Mouse (Mus musculus) G1E (cell line): ENCODE data around the gene D930020B18Rik. TPM values are rescaled to one million over a fixed set of nuclear protein-coding genes. Genes with fewer than 3 reads are reported as not detected.

Source experiments
- ATAC-seq: 2 replicates; pipeline ENCODE4 v1.8.0; 2016; ENCODE audit warnings: mild to moderate bottlenecking; ENCODE audit not compliant: insufficient number of reproducible peaks, poor library complexity, low FRiP score, severe bottlenecking; ENCODE audit errors: extremely low read depth
- DNase-seq: peaks from one replicate; pipeline ENCODE4 v3.0.0; 2012; ENCODE audit warnings: low spot score
- H3K27me3 ChIP-seq: 2 replicates; pipeline ENCODE4 v1.6.1; 2012; ENCODE audit warnings: mild to moderate bottlenecking, low read length, inconsistent platforms; ENCODE audit not compliant: insufficient read depth
- H3K36me3 ChIP-seq: replicated peaks from 2 replicates; pipeline ENCODE3; 2012; ENCODE audit warnings: mild to moderate bottlenecking, inconsistent platforms
- H3K4me1 ChIP-seq: 2 replicates; pipeline ENCODE4 v1.6.1; 2012; ENCODE audit warnings: low read depth, low read length, inconsistent platforms, mixed read lengths; ENCODE audit not compliant: insufficient read depth
- H3K4me3 ChIP-seq: 2 replicates; pipeline ENCODE4 v1.5.1; 2012; ENCODE audit warnings: low read depth, mild to moderate bottlenecking, inconsistent platforms, low read length, moderate library complexity, mixed read lengths
- H3K9me3 ChIP-seq: replicated peaks from 2 replicates; pipeline ENCODE4 v1.6.1; 2012; ENCODE audit warnings: inconsistent platforms
- CTCF ChIP-seq: IDR thresholded peaks from 2 replicates; pipeline ENCODE4 v1.5.1; 2012; ENCODE audit warnings: low read depth, low read length, inconsistent platforms, mixed read lengths
- GATA1 ChIP-seq: IDR thresholded peaks from 2 replicates; pipeline ENCODE4 v1.6.1; 2012; ENCODE audit warnings: borderline replicate concordance, low read length, inconsistent platforms, mixed read lengths
- GATA2 ChIP-seq: IDR thresholded peaks from 2 replicates; pipeline ENCODE4 v1.6.1; 2012; ENCODE audit warnings: low read depth, low read length, inconsistent platforms, borderline replicate concordance
- POLR2AphosphoS5 ChIP-seq: IDR thresholded peaks from 2 replicates; pipeline ENCODE4 v1.6.1; 2012; ENCODE audit warnings: low read depth, low read length, inconsistent platforms; ENCODE audit not compliant: insufficient replicate concordance
- TAL1 ChIP-seq: conservative IDR thresholded peaks from 2 replicates; pipeline ENCODE4 v1.6.1; 2012; ENCODE audit warnings: low read depth, low read length, inconsistent platforms, mixed read lengths
- polyA plus RNA-seq: library from polyadenylated mRNA; stranded (reverse); fragments of >175 nt; gene quantifications from 2 replicates; pipeline ENCODE4 v1.2.3, GENCODE M21; 2012
- total RNA-seq, 2 experiments: library from RNA; stranded (forward) in 1 of 2; stranded (reverse) in 1 of 2; fragments of 200-1000 nt in 1 of 2; fragments of >200 nt in 1 of 2; fragmentation: Nextera tagmentation in 1 of 2; gene quantifications; 2 replicates each; pipeline ENCODE4 v1.2.3; 2014 to 2017

D930020B18Rik gene
- total RNA-seq (2014; fragmentation: Nextera tagmentation) (not detected in 2 replicates), total RNA-seq (2017) (0.05 TPM in 1 of 2 replicates, not detected in the other), polyA plus RNA-seq (not detected in 2 replicates)

- no peak for DNase-seq
- no peak for ATAC-seq
- no peak for TF ChIP-seq GATA2
- no peak for TF ChIP-seq TAL1
- no peak for TF ChIP-seq GATA1
- no peak for TF ChIP-seq POLR2AphosphoS5
- no peak for TF ChIP-seq CTCF
- Histone ChIP-seq H3K4me1 (no peaks in the 10 kb centered on the region), H3K4me3 (no peak within 1 kb of the TSS), H3K9me3 (0 out of 2 replicates have a peak, but pooled peaks cover 2% of the 10 kb centered on the region), H3K27me3 (peaks cover 6% of the 10 kb centered on the region; the same call in 1 of the 2 replicates), H3K36me3 (no peaks in the 10 kb centered on the region)
These were observed at the start of gene D930020B18Rik for GRCm38 (mm10) chr10:121641272-121642053. Gene D930020B18Rik (plus strand): TSS chr10:121641588.

GRCm38 (mm10) chr10:121596580-121596979, 44.8 kb upstream of the D930020B18Rik start:
- TF ChIP-seq TAL1 (no peak), POLR2AphosphoS5 (no peak), CTCF (no peak)
- DNase-seq (no peak), ATAC-seq (no peak)
- peaks cover 95% of the 10 kb centered on the region for H3K36me3 ChIP-seq
- H3K27me3 ChIP-seq = no peaks in the 10 kb centered on the region
- H3K4me3 ChIP-seq = no peak overlapping the region
- no peaks in the 10 kb centered on the region for H3K9me3 ChIP-seq
- peaks cover 4% of the 10 kb centered on the region for H3K4me1 ChIP-seq

- Histone ChIP-seq H3K27me3 (no peaks in the 10 kb centered on the region), H3K4me3 (no peak overlapping the region), H3K4me1 (peaks cover 8% of the 10 kb centered on the region), H3K9me3 (peaks cover 6% of the 10 kb centered on the region), H3K36me3 (peaks cover 100% of the 10 kb centered on the region)
- ATAC-seq (no peak), DNase-seq (no peak)
- TF ChIP-seq TAL1 = no peak
- no peak for TF ChIP-seq GATA1
- no peak for TF ChIP-seq CTCF
- TF ChIP-seq GATA2 = no peak
- no peak for TF ChIP-seq POLR2AphosphoS5
These were observed 40.1 kb upstream of the D930020B18Rik start for GRCm38 (mm10) chr10:121601272-121601671.

GRCm38 (mm10) chr10:121603556-121603955, 37.8 kb upstream of the D930020B18Rik start:
- peaks cover 6% of the 10 kb centered on the region for H3K9me3 ChIP-seq
- H3K4me3 ChIP-seq = no peak overlapping the region
- DNase-seq = no peak
- no peaks in the 10 kb centered on the region for H3K27me3 ChIP-seq
- no peak for TF ChIP-seq GATA2
- no peak for TF ChIP-seq CTCF
- H3K4me1 ChIP-seq = peaks cover 7% of the 10 kb centered on the region
- ATAC-seq = no peak
- peaks cover 100% of the 10 kb centered on the region for H3K36me3 ChIP-seq

GRCm38 (mm10) chr10:121604632-121605344, 36.6 kb upstream of the D930020B18Rik start:
- H3K4me3 ChIP-seq = no peak overlapping the region
- no peak for DNase-seq
- H3K9me3 ChIP-seq = peaks cover 6% of the 10 kb centered on the region
- TF ChIP-seq CTCF (no peak), GATA1 (no peak), GATA2 (no peak), POLR2AphosphoS5 (no peak), TAL1 (no peak)
- ATAC-seq = peak; percentile 46; the same call in 1 of the 2 replicates
- peaks cover 7% of the 10 kb centered on the region for H3K4me1 ChIP-seq
- H3K36me3 ChIP-seq = peaks cover 98% of the 10 kb centered on the region
- H3K27me3 ChIP-seq = no peaks in the 10 kb centered on the region

GRCm38 (mm10) chr10:121608177-121608576, 33.2 kb upstream of the D930020B18Rik start:
- H3K27me3 ChIP-seq = no peaks in the 10 kb centered on the region
- H3K4me1 ChIP-seq = peaks cover 7% of the 10 kb centered on the region
- ATAC-seq (no peak), DNase-seq (no peak)
- H3K9me3 ChIP-seq = peaks cover 6% of the 10 kb centered on the region
- H3K36me3 ChIP-seq = peaks cover 96% of the 10 kb centered on the region
- no peak overlapping the region for H3K4me3 ChIP-seq
- no peak for TF ChIP-seq CTCF
- no peak for TF ChIP-seq GATA2
- TF ChIP-seq POLR2AphosphoS5 = no peak
- TF ChIP-seq TAL1 = no peak
- TF ChIP-seq GATA1 = no peak
